Mouse (Mus musculus) hindbrain, embryonic 11.5 days (tissue): ENCODE measurements at regions not wholly inside any gene's neighbourhood (a gene's known extent, or its start where the extent isn't known, plus 50 kb on each side); places are given as distances from the start of the nearest gene placed in this dataset.

ENCODE experiments used
- ATAC-seq: fragments of 200-750 bp; cut with Nextera tagmentation; 2 replicates; pipeline ENCODE4 v1.8.0; 2017; ENCODE audit warnings: mild to moderate bottlenecking, moderate TSS enrichment, moderate library complexity; ENCODE audit not compliant: low FRiP score
- DNase-seq: peaks from one replicate; pipeline ENCODE4 v3.0.0-alpha.2; 2015; ENCODE audit warnings: low spot score
- H3K27ac ChIP-seq: fragments of 300-500 bp; sonication (generic); 2 replicates; pipeline ENCODE4 v1.5.1; 2014; ENCODE audit warnings: mild to moderate bottlenecking, low read depth, low read length
- H3K27me3 ChIP-seq: fragments of 300-500 bp; sonication (generic); 2 replicates; pipeline ENCODE4 v1.6.1; 2014; ENCODE audit warnings: mild to moderate bottlenecking, low read length, moderate library complexity, mixed read lengths; ENCODE audit not compliant: control insufficient read depth, insufficient read depth
- H3K36me3 ChIP-seq: fragments of 300-500 bp; sonication (generic); 2 replicates; pipeline ENCODE4 v1.6.1; 2014; ENCODE audit warnings: mild to moderate bottlenecking, low read length, moderate library complexity, mixed read lengths; ENCODE audit not compliant: control insufficient read depth, insufficient read depth
- H3K4me1 ChIP-seq: fragments of 300-500 bp; sonication (generic); replicated peaks from 2 replicates; pipeline ENCODE4 v1.6.1; 2014; ENCODE audit warnings: low read length, mixed read lengths; ENCODE audit not compliant: control insufficient read depth, insufficient read depth
- H3K4me2 ChIP-seq: fragments of 300-500 bp; sonication (generic); replicated peaks from 2 replicates; pipeline ENCODE4 v1.6.1; 2014; ENCODE audit warnings: mild to moderate bottlenecking, low read depth, low read length
- H3K4me3 ChIP-seq: fragments of 300-500 bp; sonication (generic); 2 replicates; pipeline ENCODE4 v1.5.1; 2014; ENCODE audit warnings: low read depth, low read length
- H3K9ac ChIP-seq: fragments of 300-500 bp; sonication (generic); 2 replicates; pipeline ENCODE4 v1.6.1; 2014; ENCODE audit warnings: low read depth, low read length
- H3K9me3 ChIP-seq: fragments of 300-500 bp; sonication (generic); 2 replicates; pipeline ENCODE4 v1.6.1; 2016; ENCODE audit warnings: low read length; ENCODE audit not compliant: control insufficient read depth
- WGBS: fragments of 180-500 bp; shearing (Covaris S2); extraction: QIAGEN DNeasy Blood & Tissue Kit; methylation state at CpG from one replicate; pipeline ENCODE4 v1.1.7; 2014; 5-methylcytosine and 5-hydroxymethylcytosine counted together

DNA sequence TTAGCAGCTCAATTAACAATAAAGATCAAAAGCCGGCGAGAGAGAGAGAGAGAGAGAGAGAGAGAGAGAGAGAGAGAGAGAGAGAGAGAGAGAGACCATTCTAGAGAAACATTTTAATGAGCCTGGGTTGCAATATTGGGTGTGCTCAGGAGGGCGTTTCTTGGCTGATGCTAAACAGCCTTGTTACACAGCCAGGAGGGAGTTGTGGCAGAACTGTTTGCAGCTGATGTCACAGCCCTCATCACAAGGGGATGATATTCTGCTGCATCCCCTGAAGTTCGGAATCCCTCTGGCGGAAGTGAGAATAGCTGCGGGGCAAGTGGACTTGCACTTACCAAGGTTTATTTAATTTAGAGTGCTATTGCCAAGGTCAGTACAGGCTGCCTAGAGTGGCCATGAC is 100.7 kb upstream of the Fbxo11 start:
- Histone ChIP-seq H3K4me3 (no peak overlapping the region), H3K36me3 (no peaks in the 10 kb centered on the region), H3K27me3 (no peaks in the 10 kb centered on the region), H3K4me1 (no peaks in the 10 kb centered on the region), H3K9me3 (no peaks in the 10 kb centered on the region), H3K4me2 (no peak overlapping the region), H3K9ac (no peak overlapping the region), H3K27ac (no peak overlapping the region)
- 98% methylated on average over 6 of the region's 6 CpGs for WGBS
- no peak for ATAC-seq
- no peak for DNase-seq

DNA sequence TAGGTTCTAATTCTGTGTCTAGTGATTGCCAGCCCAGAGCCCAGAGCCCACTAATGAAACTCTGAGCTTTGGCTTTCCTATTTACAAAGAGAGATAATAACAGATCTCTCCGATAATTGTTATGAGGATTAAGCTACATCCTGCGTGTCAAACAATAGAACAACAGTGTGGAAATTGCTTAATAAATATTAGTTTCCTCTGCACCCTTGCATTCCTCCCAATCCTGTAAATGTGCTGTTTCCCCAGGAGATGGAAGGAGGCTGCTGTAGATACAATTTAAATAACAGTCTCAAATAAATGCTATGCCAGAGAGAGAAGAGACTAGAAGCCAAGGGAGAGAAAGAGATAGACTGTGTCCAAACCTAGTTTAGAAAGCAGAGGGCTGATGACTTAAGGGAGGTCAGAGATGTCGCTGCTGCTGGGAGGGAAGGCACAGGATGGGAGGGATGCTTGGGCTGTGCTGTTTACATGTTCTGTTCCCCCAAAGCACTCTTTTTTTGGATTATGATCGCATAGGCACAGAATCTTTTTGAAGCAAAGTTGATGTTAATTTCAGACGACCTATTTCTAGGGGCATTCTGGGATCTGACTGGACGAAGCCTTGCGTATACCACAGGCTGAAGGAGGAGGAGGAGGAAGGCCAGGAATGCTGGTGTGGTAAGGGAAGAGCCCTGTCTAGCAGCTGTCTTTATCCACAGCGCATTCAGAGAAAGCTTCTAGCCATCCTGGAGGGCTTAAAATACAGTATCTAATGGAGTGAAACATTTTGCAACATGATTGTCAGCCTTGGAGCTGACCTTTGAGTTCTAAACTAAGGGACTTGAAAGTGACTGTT is 103.4 kb upstream of the Fbxo11 start:
- H3K4me1 ChIP-seq, result no peaks in the 10 kb centered on the region
- no peak overlapping the region for H3K4me3 ChIP-seq
- 82% methylated on average over 8 of the region's 8 CpGs for WGBS
- no peak for DNase-seq
- H3K36me3 ChIP-seq, result no peaks in the 10 kb centered on the region
- ATAC-seq, result no peak
- no peak overlapping the region for H3K4me2 ChIP-seq
- H3K27me3 ChIP-seq, result no peaks in the 10 kb centered on the region
- H3K27ac ChIP-seq, result no peak overlapping the region
- H3K9ac ChIP-seq, result no peak overlapping the region
- H3K9me3 ChIP-seq, result no peaks in the 10 kb centered on the region

GRCm38 (mm10) chr17:88171606-88172005 is 106.5 kb upstream of the Fbxo11 start:
- Histone ChIP-seq H3K9ac (no peak overlapping the region), H3K27me3 (no peaks in the 10 kb centered on the region), H3K4me1 (no peaks in the 10 kb centered on the region), H3K4me3 (no peak overlapping the region), H3K9me3 (no peaks in the 10 kb centered on the region), H3K4me2 (no peak overlapping the region), H3K36me3 (no peaks in the 10 kb centered on the region), H3K27ac (no peak overlapping the region)
- ATAC-seq, result no peak
- 92% methylated on average over 3 of the region's 3 CpGs for WGBS
- no peak for DNase-seq

DNA sequence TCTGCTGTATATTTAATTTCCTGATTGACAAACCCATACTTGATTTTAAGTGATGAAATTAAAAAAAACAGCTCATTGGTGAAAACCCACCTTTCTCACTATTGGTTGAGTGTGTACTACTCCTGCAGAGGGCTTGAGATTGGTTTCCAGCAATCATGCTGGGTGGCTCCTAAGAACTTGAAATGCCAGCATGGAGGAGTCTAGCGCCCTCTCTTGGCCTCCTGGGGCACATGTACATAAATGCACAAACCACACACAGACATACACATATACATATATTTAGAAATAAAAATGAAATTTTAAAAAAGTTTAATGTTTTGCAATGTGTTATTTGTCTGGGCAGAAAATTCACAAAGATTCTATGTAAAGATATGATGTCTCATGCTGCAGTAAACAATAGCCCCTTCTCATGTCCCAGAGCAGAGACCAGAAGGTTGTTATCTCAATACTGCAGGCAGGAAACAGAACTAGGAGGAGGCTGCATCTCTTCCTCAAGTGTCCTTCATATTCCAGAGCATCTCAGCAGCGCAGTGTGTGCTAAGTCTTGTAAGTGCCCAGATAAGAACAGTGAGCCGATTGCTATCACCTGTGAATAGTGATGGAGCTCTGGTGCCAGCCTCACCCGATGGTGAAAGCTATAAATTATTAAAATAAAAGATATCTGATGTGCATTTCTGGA is 108.4 kb upstream of the Fbxo11 start:
- no peaks in the 10 kb centered on the region for H3K36me3 ChIP-seq
- H3K27ac ChIP-seq, result no peak overlapping the region
- no peaks in the 10 kb centered on the region for H3K27me3 ChIP-seq
- H3K9me3 ChIP-seq, result no peaks in the 10 kb centered on the region
- no peak overlapping the region for H3K9ac ChIP-seq
- H3K4me1 ChIP-seq, result no peaks in the 10 kb centered on the region
- WGBS, result 86% methylated on average over 4 of the region's 4 CpGs
- no peak for DNase-seq
- H3K4me3 ChIP-seq, result no peak overlapping the region
- no peak overlapping the region for H3K4me2 ChIP-seq
- no peak for ATAC-seq

DNA sequence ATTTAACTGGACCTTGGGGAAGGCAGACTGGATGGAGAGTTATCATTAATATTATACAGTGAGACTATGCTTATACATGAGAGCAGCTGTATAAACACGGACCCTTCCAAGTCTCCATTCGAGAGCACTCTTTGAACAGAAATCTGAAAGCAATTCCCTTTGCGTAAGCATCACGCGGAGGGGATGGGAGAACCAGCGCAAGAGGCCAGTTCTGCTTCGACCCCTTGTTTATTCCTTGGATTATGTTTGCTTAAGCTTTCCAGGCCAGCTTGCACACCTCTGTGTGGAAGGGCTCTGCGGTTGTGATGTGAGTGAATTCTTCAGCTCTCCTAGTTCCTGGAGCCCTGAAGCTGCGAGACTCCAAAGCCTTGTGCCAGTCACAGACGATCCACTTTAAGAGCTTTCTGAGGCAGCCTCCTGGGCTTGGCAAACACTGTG is 109.2 kb upstream of the Fbxo11 start:
- Histone ChIP-seq H3K9me3 (no peaks in the 10 kb centered on the region), H3K4me3 (no peak overlapping the region), H3K4me1 (no peaks in the 10 kb centered on the region), H3K36me3 (no peaks in the 10 kb centered on the region), H3K27ac (no peak overlapping the region), H3K27me3 (no peaks in the 10 kb centered on the region), H3K4me2 (no peak overlapping the region), H3K9ac (no peak overlapping the region)
- ATAC-seq (no peak), DNase-seq (no peak)
- 82% methylated on average over 10 of the region's 10 CpGs for WGBS

DNA sequence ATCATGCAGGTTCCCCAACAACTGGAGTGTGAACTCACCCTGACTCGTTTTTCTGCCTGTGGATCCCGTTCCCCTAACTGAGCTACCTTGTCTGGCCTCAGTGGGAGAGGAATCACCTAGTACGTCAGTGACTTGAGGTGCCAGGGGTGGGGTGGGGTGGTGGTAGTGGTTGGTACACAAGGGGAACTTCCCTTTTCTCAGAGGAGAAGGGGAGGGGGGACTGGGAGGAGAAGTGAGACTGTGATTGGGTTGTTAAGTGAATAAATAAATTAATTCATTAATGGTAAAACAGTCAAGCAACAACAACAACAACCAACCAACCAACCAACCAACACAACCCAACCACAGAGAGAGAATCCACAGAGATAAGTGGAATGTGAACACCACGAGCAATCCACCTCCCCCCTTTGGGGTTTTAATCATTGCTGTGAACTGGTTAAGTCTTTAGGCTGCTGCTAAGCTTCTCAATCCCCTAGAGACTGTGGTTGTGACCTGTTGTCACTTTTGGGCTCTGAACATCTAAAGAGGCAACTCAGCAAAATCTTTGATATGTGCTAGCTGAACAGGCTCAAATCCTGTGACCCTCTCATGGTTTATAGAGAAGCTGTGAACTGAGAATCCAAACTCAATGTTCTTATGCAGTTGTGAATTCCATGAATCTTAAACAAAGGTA is 111.0 kb upstream of the Fbxo11 start:
- no peak overlapping the region for H3K9ac ChIP-seq
- H3K4me1 ChIP-seq, result no peaks in the 10 kb centered on the region
- H3K4me3 ChIP-seq, result no peak overlapping the region
- no peak for ATAC-seq
- H3K36me3 ChIP-seq, result no peaks in the 10 kb centered on the region
- no peaks in the 10 kb centered on the region for H3K9me3 ChIP-seq
- H3K4me2 ChIP-seq, result no peak overlapping the region
- H3K27ac ChIP-seq, result no peak overlapping the region
- H3K27me3 ChIP-seq, result no peaks in the 10 kb centered on the region
- 93% methylated on average over 4 of the region's 4 CpGs for WGBS
- DNase-seq, result no peak

DNA sequence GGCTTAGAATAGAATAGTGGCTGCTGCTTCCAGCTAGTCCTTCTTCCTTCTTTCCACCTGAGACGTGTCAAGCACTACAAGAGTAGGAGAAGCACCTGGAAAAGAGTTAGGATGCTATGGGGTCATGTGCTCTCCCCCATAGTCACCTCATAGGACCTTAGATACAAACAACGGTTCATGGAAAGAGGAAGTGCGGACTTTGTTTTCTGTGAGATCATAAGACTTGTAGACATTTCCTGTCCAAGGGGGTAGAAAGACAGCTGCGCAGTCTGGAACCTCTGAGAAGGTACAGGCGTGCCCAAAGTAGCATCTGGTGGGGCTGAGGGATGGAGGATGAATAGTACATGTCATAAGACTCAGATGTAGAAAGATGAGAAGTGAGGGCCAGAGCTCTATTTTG is 125.6 kb upstream of the Fbxo11 start:
- Histone ChIP-seq H3K4me3 (no peak overlapping the region), H3K4me1 (no peaks in the 10 kb centered on the region)
- WGBS, result 89% methylated on average over 5 of the region's 5 CpGs

GRCm38 (mm10) chr17:88191444-88191843 is 126.4 kb upstream of the Fbxo11 start:
- no peak for ATAC-seq
- H3K36me3 ChIP-seq, result no peaks in the 10 kb centered on the region
- no peaks in the 10 kb centered on the region for H3K27me3 ChIP-seq
- H3K4me3 ChIP-seq, result no peak overlapping the region
- WGBS, result 92% methylated on average over 2 of the region's 2 CpGs
- no peaks in the 10 kb centered on the region for H3K4me1 ChIP-seq
- DNase-seq, result no peak
- no peak overlapping the region for H3K27ac ChIP-seq
- no peak overlapping the region for H3K4me2 ChIP-seq
- no peak overlapping the region for H3K9ac ChIP-seq
- H3K9me3 ChIP-seq, result no peaks in the 10 kb centered on the region

More for the DNA sequence above, 125.6 kb upstream of the Fbxo11 start:
- DNase-seq (no peak), ATAC-seq (no peak)
- no peak overlapping the region for H3K27ac ChIP-seq
- H3K36me3 ChIP-seq, result no peaks in the 10 kb centered on the region
- H3K27me3 ChIP-seq, result no peaks in the 10 kb centered on the region
- H3K9me3 ChIP-seq, result no peaks in the 10 kb centered on the region
- H3K9ac ChIP-seq, result no peak overlapping the region
- H3K4me2 ChIP-seq, result no peak overlapping the region
